Mouse (Mus musculus) bone marrow, adult 2 months (tissue): ENCODE measurements around the gene Myo16.

Experiments used
- CTCF ChIP-seq: fragments of 200-500 bp; IDR thresholded peaks from 2 replicates; pipeline ENCODE4 v1.5.1; 2011; ENCODE audit warnings: low read length, control low read depth; ENCODE audit not compliant: control insufficient read depth, insufficient read depth
- POLR2A ChIP-seq: fragments of 200-500 bp; IDR thresholded peaks from 2 replicates; pipeline ENCODE4 v1.6.1; 2011; ENCODE audit warnings: low read depth, mild to moderate bottlenecking, control low read depth, low read length, borderline replicate concordance; ENCODE audit not compliant: control insufficient read depth

GRCm38 (mm10) chr8:10255741-10256140, 102.0 kb downstream of the Myo16 start:
- no peak for TF ChIP-seq CTCF
- TF ChIP-seq POLR2A = no peak
